Comparison of ENCODE assay signal across 8 mouse cellular contexts in genomic region chr14:54259003-54259721, GRCm38 (mm10). TPM values are rescaled to one million over a fixed set of nuclear protein-coding genes. Genes with fewer than 3 reads are reported as not detected.
DNase-seq lines count a peak whose midpoint lies in the region; ATAC-seq lines count a peak whose summit lies in the region.

No protein-coding gene starts in this region.

- H3K4me3 ChIP-seq in hindbrain, embryonic 16.5 days (ENCODE audit: low read length) = peak overlapping the region; percentile 58

- H3K4me2 ChIP-seq in hindbrain, embryonic 16.5 days (ENCODE audit: low read length) = peak overlapping the region; percentile 89

- H3K9ac ChIP-seq in hindbrain, embryonic 16.5 days (ENCODE audit: low read depth, low read length) = peak overlapping the region; percentile 71

- peak; percentile 97 for DNase-seq in ZHBTc4 (ENCODE audit: low read depth, low spot score)
- DNase-seq in gastrocnemius, adult 18-20 months (ENCODE audit: low spot score) = peak; percentile 95
- peak; percentile 69 for DNase-seq in left cerebral cortex, adult 11 months (ENCODE audit: low spot score)
- peak; percentile 98 for DNase-seq in lung, postnatal 36 days
- peak; percentile 94 for DNase-seq in retina, embryonic 14.5 days (ENCODE audit: low spot score)
- DNase-seq in thymus, postnatal 4 days = peak; percentile 86

- no peaks in the 10 kb centered on the region for H3K36me3 ChIP-seq in hindbrain, embryonic 16.5 days (ENCODE audit: control insufficient read depth, insufficient read depth, low read length)

- H3K27me3 ChIP-seq in hindbrain, embryonic 16.5 days (replicated peaks; ENCODE audit: control insufficient read depth, insufficient read depth, low read length) = no peaks in the 10 kb centered on the region

- peak; percentile 94 for ATAC-seq in common myeloid progenitor, adult 5-6 weeks (replicated peaks; ENCODE audit: low read depth, poor library complexity, severe bottlenecking)
- peak; percentile 96 for ATAC-seq in hindbrain, embryonic 16.5 days

- H3K27ac ChIP-seq in hindbrain, embryonic 16.5 days (ENCODE audit: low read depth, low read length) = peak overlapping the region; percentile 33; the same call in 1 of the 2 replicates

- under 1% methylated on average over 35 of the region's 35 CpGs for WGBS in hindbrain, embryonic 16.5 days

- H3K9me3 ChIP-seq in hindbrain, embryonic 16.5 days (ENCODE audit: control insufficient read depth, low read length) = no peaks in the 10 kb centered on the region

- peaks cover 9% of the 10 kb centered on the region for H3K4me1 ChIP-seq in hindbrain, embryonic 16.5 days (ENCODE audit: control insufficient read depth, insufficient read depth, low read depth, low read length)

RNA-seq across cellular contexts. Expression of gene Abhd4, which starts 5.2 kb away (rescaled TPM):
- 27.6 and 31.5 TPM in 2 replicates for total RNA-seq in common myeloid progenitor, adult 5-6 weeks (2017)
- 10 to 100 TPM; 19.4 to 19.5 TPM for total RNA-seq in gastrocnemius, adult 18-20 months (2021)
- 70.3 and 75.2 TPM in 2 replicates for polyA plus RNA-seq in hindbrain, embryonic 16.5 days (2015; fragmentation: Nextera tagmentation; extraction: Ambion mirVana)

RNA-seq across cellular contexts. Expression of gene Dad1, which starts 5.3 kb away (rescaled TPM):
- total RNA-seq in common myeloid progenitor, adult 5-6 weeks (2017) = 97.2 and 98.8 TPM in 2 replicates
- total RNA-seq in gastrocnemius, adult 18-20 months (2021) = 10 to 100 TPM; 66.6 to 77.4 TPM
- 391 and 409 TPM in 2 replicates for polyA plus RNA-seq in hindbrain, embryonic 16.5 days (2015; fragmentation: Nextera tagmentation; extraction: Ambion mirVana)

RNA-seq across cellular contexts. Expression of gene Olfr49, which starts 25.6 kb away (rescaled TPM):
- not detected in 2 replicates for total RNA-seq in common myeloid progenitor, adult 5-6 weeks (2017)
- not detected for total RNA-seq in gastrocnemius, adult 18-20 months (2021)
- not detected in 2 replicates for polyA plus RNA-seq in hindbrain, embryonic 16.5 days (2015; fragmentation: Nextera tagmentation; extraction: Ambion mirVana)

Comparison
In these comparisons a context has a peak if more than half of its experiments do, and no peak if none do; other contexts are left out.
1. Peak in every context shown above with its lines: DNase-seq, ATAC-seq, H3K4me3 ChIP-seq and H3K27ac ChIP-seq.